Mouse (Mus musculus) limb, embryonic 10.5 days (tissue): ENCODE measurements at regions not wholly inside any gene's neighbourhood (a gene's known extent, or its start where the extent isn't known, plus 50 kb on each side); places are given as distances from the start of the nearest gene placed in this dataset.

ENCODE experiments used
- DNase-seq: peaks from one replicate; pipeline ENCODE4 v3.0.0-alpha.2; 2017; ENCODE audit warnings: low spot score
- H3K27ac ChIP-seq: fragments of 300-500 bp; sonication (generic); 2 replicates; pipeline ENCODE4 v1.5.1; 2016; ENCODE audit warnings: mild to moderate bottlenecking
- H3K27me3 ChIP-seq: fragments of 300-500 bp; sonication (generic); 2 replicates; pipeline ENCODE4 v1.6.1; 2016; ENCODE audit warnings: low read depth, mild to moderate bottlenecking; ENCODE audit not compliant: poor library complexity, severe bottlenecking
- H3K36me3 ChIP-seq: fragments of 300-500 bp; sonication (generic); 2 replicates; pipeline ENCODE4 v1.6.1; 2016; ENCODE audit warnings: mild to moderate bottlenecking, moderate library complexity
- H3K4me1 ChIP-seq: fragments of 300-500 bp; sonication (generic); 2 replicates; pipeline ENCODE4 v1.6.1; 2016
- H3K4me3 ChIP-seq: fragments of 300-500 bp; sonication (generic); 2 replicates; pipeline ENCODE4 v1.5.1; 2016; ENCODE audit warnings: mild to moderate bottlenecking, moderate library complexity
- H3K9me3 ChIP-seq: fragments of 300-500 bp; sonication (generic); replicated peaks from 2 replicates; pipeline ENCODE4 v1.6.1; 2016; ENCODE audit warnings: mild to moderate bottlenecking
- WGBS: fragments of 180-500 bp; shearing (Covaris S2); methylation state at CpG from one replicate; pipeline ENCODE4 v1.1.7; 2016; 5-methylcytosine and 5-hydroxymethylcytosine counted together

- H3K36me3 ChIP-seq = no peaks in the 10 kb centered on the region
- 72% methylated on average over 2 of the region's 2 CpGs for WGBS
- no peak overlapping the region for H3K4me3 ChIP-seq
- no peaks in the 10 kb centered on the region for H3K4me1 ChIP-seq
- no peak for DNase-seq
- H3K27ac ChIP-seq = no peak overlapping the region
- H3K27me3 ChIP-seq = no peaks in the 10 kb centered on the region
- no peaks in the 10 kb centered on the region for H3K9me3 ChIP-seq
Measured at GRCm38 (mm10) chr14:99392813-99393212, 94.3 kb downstream of the Klf5 start.

GRCm38 (mm10) chr14:99393611-99394010 lies 95.1 kb downstream of the Klf5 start:
- WGBS = 95% methylated on average over 8 of the region's 8 CpGs
- H3K4me3 ChIP-seq = no peak overlapping the region
- H3K4me1 ChIP-seq = no peaks in the 10 kb centered on the region

DNA sequence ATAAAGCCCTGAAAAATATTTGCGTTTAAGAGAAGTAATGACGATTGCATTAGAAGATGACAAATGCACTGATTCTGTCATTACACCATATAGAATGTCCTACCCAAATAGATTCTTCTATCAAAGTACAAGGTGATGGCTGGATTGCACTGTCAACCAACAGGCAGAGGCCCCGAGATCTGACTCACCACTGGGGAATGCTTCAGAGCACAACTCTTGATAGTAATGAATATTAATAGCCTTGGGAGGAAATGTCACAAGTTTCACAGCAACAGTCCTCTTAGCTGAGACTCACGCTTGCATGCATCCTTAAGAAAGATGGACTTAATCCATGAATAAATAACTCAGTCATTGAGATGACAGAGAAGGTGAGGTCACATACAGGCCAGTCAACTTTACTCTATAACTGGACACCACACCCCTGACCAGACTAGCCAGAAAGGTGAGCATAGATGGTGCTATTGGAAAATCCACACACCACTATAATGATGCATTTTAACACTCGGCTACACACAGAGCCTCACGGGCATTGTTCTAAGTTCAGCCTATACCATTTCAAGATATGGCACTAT lies 104.8 kb downstream of the Klf5 start:
- no peak for DNase-seq
- Histone ChIP-seq H3K36me3 (no peaks in the 10 kb centered on the region), H3K9me3 (no peaks in the 10 kb centered on the region), H3K4me1 (no peaks in the 10 kb centered on the region), H3K27me3 (no peaks in the 10 kb centered on the region), H3K27ac (no peak overlapping the region), H3K4me3 (no peak overlapping the region)
- WGBS = 87% methylated on average over 6 of the region's 6 CpGs

More at GRCm38 (mm10) chr14:99393611-99394010, 95.1 kb downstream of the Klf5 start:
- Histone ChIP-seq H3K27me3 (no peaks in the 10 kb centered on the region), H3K9me3 (no peaks in the 10 kb centered on the region), H3K27ac (no peak overlapping the region), H3K36me3 (no peaks in the 10 kb centered on the region)
- no peak for DNase-seq

GRCm38 (mm10) chr14:99405228-99405627 lies 106.7 kb downstream of the Klf5 start:
- Histone ChIP-seq H3K36me3 (no peaks in the 10 kb centered on the region), H3K27me3 (no peaks in the 10 kb centered on the region), H3K9me3 (no peaks in the 10 kb centered on the region), H3K27ac (no peak overlapping the region), H3K4me1 (no peaks in the 10 kb centered on the region), H3K4me3 (no peak overlapping the region)
- WGBS = 85% methylated on average over 5 of the region's 5 CpGs
- DNase-seq = no peak

- H3K36me3 ChIP-seq = no peaks in the 10 kb centered on the region
- H3K4me1 ChIP-seq = no peaks in the 10 kb centered on the region
Measured at GRCm38 (mm10) chr14:99411835-99412234, 113.3 kb downstream of the Klf5 start.

DNA sequence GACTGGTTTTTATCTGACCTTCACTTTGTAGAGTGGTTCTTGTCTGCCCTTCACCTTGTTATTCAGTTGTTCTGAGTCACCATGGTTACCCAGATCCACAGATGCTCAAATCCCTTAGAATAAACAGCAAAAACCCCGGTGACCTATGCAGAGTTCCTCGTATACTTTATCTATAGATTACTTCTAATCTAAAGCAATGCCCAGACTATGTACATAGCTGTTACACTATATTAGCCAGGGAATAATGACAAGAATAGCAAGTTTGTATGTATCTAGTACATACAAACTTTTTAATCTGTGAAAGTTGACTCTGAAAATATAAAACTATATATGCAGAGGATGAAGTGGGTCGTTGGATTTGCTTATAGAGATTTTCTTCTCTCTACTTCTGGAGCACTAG lies 117.7 kb downstream of the Klf5 start:
- no peaks in the 10 kb centered on the region for H3K27me3 ChIP-seq
- DNase-seq = no peak
- H3K9me3 ChIP-seq = no peaks in the 10 kb centered on the region
- H3K4me1 ChIP-seq = no peaks in the 10 kb centered on the region
- H3K36me3 ChIP-seq = no peaks in the 10 kb centered on the region
- H3K27ac ChIP-seq = no peak overlapping the region
- H3K4me3 ChIP-seq = no peak overlapping the region
- 91% methylated on average over 3 of the region's 3 CpGs for WGBS

More at GRCm38 (mm10) chr14:99411835-99412234, 113.3 kb downstream of the Klf5 start:
- no peak overlapping the region for H3K27ac ChIP-seq
- H3K4me3 ChIP-seq = no peak overlapping the region
- no peaks in the 10 kb centered on the region for H3K27me3 ChIP-seq
- WGBS = 50% methylated on average over 5 of the region's 5 CpGs
- no peak for DNase-seq
- H3K9me3 ChIP-seq = no peaks in the 10 kb centered on the region

GRCm38 (mm10) chr14:99418970-99419369 lies 120.5 kb downstream of the Klf5 start:
- Histone ChIP-seq H3K4me1 (no peaks in the 10 kb centered on the region), H3K36me3 (no peaks in the 10 kb centered on the region), H3K27ac (no peak overlapping the region), H3K9me3 (no peaks in the 10 kb centered on the region), H3K4me3 (no peak overlapping the region), H3K27me3 (no peaks in the 10 kb centered on the region)
- DNase-seq = no peak
- WGBS = 96% methylated on average over 5 of the region's 5 CpGs

GRCm38 (mm10) chr14:99423334-99423733 lies 124.8 kb downstream of the Klf5 start:
- 83% methylated on average over 7 of the region's 7 CpGs for WGBS
- Histone ChIP-seq H3K4me1 (no peaks in the 10 kb centered on the region), H3K4me3 (no peak overlapping the region), H3K27ac (no peak overlapping the region), H3K27me3 (no peaks in the 10 kb centered on the region), H3K36me3 (no peaks in the 10 kb centered on the region), H3K9me3 (no peaks in the 10 kb centered on the region)
- no peak for DNase-seq

GRCm38 (mm10) chr14:99427049-99427448 lies 128.6 kb downstream of the Klf5 start:
- Histone ChIP-seq H3K9me3 (no peaks in the 10 kb centered on the region), H3K27me3 (no peaks in the 10 kb centered on the region), H3K4me3 (no peak overlapping the region), H3K4me1 (no peaks in the 10 kb centered on the region), H3K27ac (no peak overlapping the region), H3K36me3 (no peaks in the 10 kb centered on the region)
- WGBS = 98% methylated on average over 3 of the region's 3 CpGs
- no peak for DNase-seq

DNA sequence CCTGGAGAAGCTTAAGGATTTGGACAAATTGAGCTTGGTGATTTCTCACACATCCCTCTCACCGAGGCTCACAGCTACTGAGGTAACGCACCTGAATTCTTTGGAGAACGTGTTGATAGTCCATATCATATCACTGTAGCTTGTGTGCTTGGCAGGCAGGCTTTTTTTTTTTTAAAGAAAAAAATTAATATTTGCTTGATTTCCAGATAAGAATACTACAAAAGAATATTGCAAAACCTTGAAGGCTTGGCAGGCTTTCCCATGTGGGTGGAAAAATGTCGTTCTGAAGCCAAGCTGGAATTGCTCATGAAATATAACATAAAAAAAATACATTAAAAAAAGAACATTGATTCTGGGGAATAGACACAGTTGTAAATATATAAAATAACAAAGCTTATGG lies 131.8 kb downstream of the Klf5 start:
- H3K27me3 ChIP-seq = no peaks in the 10 kb centered on the region
- 96% methylated on average over 4 of the region's 4 CpGs for WGBS
- no peaks in the 10 kb centered on the region for H3K9me3 ChIP-seq
- no peak overlapping the region for H3K4me3 ChIP-seq
- no peak for DNase-seq
- H3K36me3 ChIP-seq = no peaks in the 10 kb centered on the region
- H3K27ac ChIP-seq = no peak overlapping the region
- H3K4me1 ChIP-seq = no peaks in the 10 kb centered on the region

DNA sequence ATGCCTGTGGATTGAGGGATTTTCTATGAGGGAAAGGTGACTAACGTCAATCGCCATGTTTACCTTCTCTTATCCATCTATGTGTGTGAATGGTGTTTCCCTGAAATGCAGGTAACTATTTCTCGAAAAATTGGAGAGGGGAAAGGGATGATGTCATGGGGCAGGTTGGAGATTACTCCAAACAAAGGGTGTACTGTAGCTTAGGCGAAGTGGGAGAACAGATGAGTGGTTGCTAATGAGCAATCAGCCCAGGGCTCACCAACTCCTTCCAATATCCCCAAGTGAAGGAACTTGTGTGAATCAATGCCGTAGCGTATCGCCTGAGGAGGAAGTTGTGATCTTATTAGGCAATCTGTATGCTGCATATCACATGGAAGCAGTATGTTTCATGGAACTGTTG lies 133.2 kb downstream of the Klf5 start:
- 93% methylated on average over 7 of the region's 7 CpGs for WGBS
- no peak for DNase-seq
- Histone ChIP-seq H3K36me3 (no peaks in the 10 kb centered on the region), H3K27ac (no peak overlapping the region), H3K4me3 (no peak overlapping the region), H3K9me3 (no peaks in the 10 kb centered on the region), H3K27me3 (no peaks in the 10 kb centered on the region), H3K4me1 (no peaks in the 10 kb centered on the region)

GRCm38 (mm10) chr14:99434645-99435044 lies 136.2 kb downstream of the Klf5 start:
- H3K27me3 ChIP-seq = no peaks in the 10 kb centered on the region
- no peaks in the 10 kb centered on the region for H3K9me3 ChIP-seq
- DNase-seq = no peak
- no peaks in the 10 kb centered on the region for H3K4me1 ChIP-seq
- 100% methylated on average over 1 of the region's 1 CpGs for WGBS
- no peak overlapping the region for H3K4me3 ChIP-seq
- H3K27ac ChIP-seq = no peak overlapping the region
- H3K36me3 ChIP-seq = no peaks in the 10 kb centered on the region

DNA sequence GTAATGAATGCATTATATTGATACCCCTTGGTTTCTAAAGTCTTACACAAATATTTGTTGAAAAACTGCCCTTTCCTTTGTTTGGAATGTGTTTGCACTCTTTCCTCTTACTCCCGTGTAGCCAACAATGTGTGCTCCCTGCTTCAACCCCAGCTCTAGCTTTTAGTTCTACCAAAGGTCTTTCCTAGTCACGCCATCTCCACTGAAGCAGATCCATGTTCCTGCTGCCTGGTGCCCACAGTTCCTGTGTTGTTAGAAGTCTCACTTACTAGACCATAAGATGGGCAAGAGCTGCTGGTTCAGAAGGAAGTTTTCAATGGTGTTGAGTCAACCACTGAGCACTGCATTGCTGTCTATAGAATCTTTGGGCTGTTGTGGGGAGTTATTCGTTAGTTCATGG lies 137.0 kb downstream of the Klf5 start:
- Histone ChIP-seq H3K36me3 (no peaks in the 10 kb centered on the region), H3K9me3 (no peaks in the 10 kb centered on the region), H3K4me3 (no peak overlapping the region), H3K27ac (no peak overlapping the region), H3K27me3 (no peaks in the 10 kb centered on the region), H3K4me1 (no peaks in the 10 kb centered on the region)
- no peak for DNase-seq
- 93% methylated on average over 3 of the region's 3 CpGs for WGBS

DNA sequence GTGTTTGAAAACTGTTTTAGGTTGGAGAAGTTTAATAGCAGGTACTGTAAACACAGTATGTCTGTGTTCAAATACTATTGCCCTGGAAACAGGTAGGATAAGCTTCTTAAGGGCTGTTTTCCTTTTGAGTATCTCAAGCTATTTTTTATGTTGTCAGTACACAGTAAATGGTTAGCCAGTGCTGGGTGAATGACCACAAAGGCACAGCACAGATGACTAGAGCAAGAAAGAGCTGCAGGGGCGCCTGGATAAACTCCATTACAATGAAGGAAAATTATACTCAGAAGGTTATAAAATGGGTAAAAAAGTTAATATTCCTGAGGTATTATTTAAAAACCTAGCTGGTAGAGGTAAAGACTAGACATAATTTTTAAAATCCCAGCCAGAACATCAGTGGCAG lies 137.6 kb downstream of the Klf5 start:
- no peak for DNase-seq
- no peaks in the 10 kb centered on the region for H3K4me1 ChIP-seq
- H3K27ac ChIP-seq = no peak overlapping the region
- H3K9me3 ChIP-seq = no peaks in the 10 kb centered on the region
- no peaks in the 10 kb centered on the region for H3K27me3 ChIP-seq
- WGBS = 70% methylated on average over 1 of the region's 1 CpGs
- H3K36me3 ChIP-seq = no peaks in the 10 kb centered on the region
- H3K4me3 ChIP-seq = no peak overlapping the region
